Mouse (Mus musculus) left cerebral cortex, postnatal 36 days (tissue): ENCODE results near the gene Wdr73. TPM values are rescaled to one million over a fixed set of nuclear protein-coding genes. Genes with fewer than 3 reads are reported as not detected.

Source experiments
- total RNA-seq, 2 experiments: library from RNA; stranded (reverse); gene quantifications; 2 replicates each; pipeline ENCODE4 v1.2.3; 2021

The Wdr73 gene
- total RNA-seq, 2 experiments from 2014 or later: 22.9 to 25.8 TPM

Other genes with a start within 250 kb of the Wdr73 start
- gene Crtc3, start 212.4 kb downstream of the Wdr73 start, total RNA-seq: 10 to 100 TPM; 12.1 to 15.7 TPM
- 10 to 100 TPM; 18.5 to 26.9 TPM for gene Iqgap1, start 75.3 kb downstream of the Wdr73 start, total RNA-seq
- gene Zscan2, start 40.3 kb downstream of the Wdr73 start, total RNA-seq: 10 to 100 TPM; 13.4 to 15.2 TPM
- 1 to 10 TPM; 3.3 to 7.1 TPM for gene Nmb, start 3.8 kb upstream of the Wdr73 start, total RNA-seq
- gene Sec11a, start 46.5 kb upstream of the Wdr73 start, total RNA-seq: 10 to 100 TPM; 42.8 to 48.1 TPM
- 10 to 100 TPM; 21.3 to 22.4 TPM for gene Zfp592, start 92.4 kb upstream of the Wdr73 start, total RNA-seq
- gene Alpk3, start 156.3 kb upstream of the Wdr73 start, total RNA-seq: under 1 TPM; 0.22 to 0.68 TPM
- under 1 TPM; 0.27 to 0.30 TPM for gene Slc28a1, start 213.5 kb upstream of the Wdr73 start, total RNA-seq